Mouse (Mus musculus) embryonic facial prominence, embryonic 11.5 days (tissue): ENCODE results near the gene Cenpb. TPM values are rescaled to one million over a fixed set of nuclear protein-coding genes. Genes with fewer than 3 reads are reported as not detected.

Experiments used
- ATAC-seq: fragments of 200-750 bp; cut with Nextera tagmentation; replicated peaks from 2 replicates; pipeline ENCODE4 v1.8.0; 2017; ENCODE audit warnings: low read depth; ENCODE audit not compliant: insufficient number of reproducible peaks, low FRiP score, low TSS enrichment
- DNase-seq: peaks from one replicate; pipeline ENCODE4 v3.0.0-alpha.2; 2015; ENCODE audit warnings: low spot score
- H3K27ac ChIP-seq: fragments of 300-500 bp; sonication (generic); replicated peaks from 2 replicates; pipeline ENCODE4 v1.5.1; 2014; ENCODE audit warnings: mild to moderate bottlenecking, low read depth, low read length, control low read depth
- H3K27me3 ChIP-seq: fragments of 300-500 bp; sonication (generic); 2 replicates; pipeline ENCODE4 v1.6.1; 2014; ENCODE audit warnings: mild to moderate bottlenecking, low read length, moderate library complexity, mixed read lengths; ENCODE audit not compliant: control insufficient read depth, insufficient read depth
- H3K36me3 ChIP-seq: fragments of 300-500 bp; sonication (generic); replicated peaks from 2 replicates; pipeline ENCODE4 v1.6.1; 2014; ENCODE audit warnings: low read depth, mild to moderate bottlenecking, low read length, moderate library complexity, mixed read lengths; ENCODE audit not compliant: control insufficient read depth, insufficient read depth
- H3K4me1 ChIP-seq: fragments of 300-500 bp; sonication (generic); 2 replicates; pipeline ENCODE4 v1.6.1; 2014; ENCODE audit warnings: low read length, mixed read lengths; ENCODE audit not compliant: control insufficient read depth, insufficient read depth
- H3K4me2 ChIP-seq: fragments of 300-500 bp; sonication (generic); 2 replicates; pipeline ENCODE4 v1.6.1; 2014; ENCODE audit warnings: low read depth, mild to moderate bottlenecking, control low read depth, low read length, moderate library complexity
- H3K4me3 ChIP-seq: fragments of 300-500 bp; sonication (generic); 2 replicates; pipeline ENCODE4 v1.5.1; 2014; ENCODE audit warnings: low read depth, low read length, control low read depth
- H3K9ac ChIP-seq: fragments of 300-500 bp; sonication (generic); replicated peaks from 2 replicates; pipeline ENCODE4 v1.6.1; 2014; ENCODE audit warnings: mild to moderate bottlenecking, control low read depth, low read length
- H3K9me3 ChIP-seq: fragments of 300-500 bp; sonication (generic); replicated peaks from 2 replicates; pipeline ENCODE4 v1.6.1; 2016; ENCODE audit warnings: mild to moderate bottlenecking, low read length, inconsistent platforms, mixed read lengths; ENCODE audit not compliant: control insufficient read depth
- WGBS: fragments of 180-500 bp; shearing (Covaris S2); extraction: QIAGEN DNeasy Blood & Tissue Kit; methylation state at CpG from one replicate; pipeline ENCODE4 v1.1.7; 2014; 5-methylcytosine and 5-hydroxymethylcytosine counted together
- polyA plus RNA-seq: library from polyadenylated mRNA; unstranded; fragments of >200 nt; fragmentation: Nextera tagmentation; extraction: Ambion mirVana; gene quantifications from 2 replicates; pipeline ENCODE4 v1.2.1, GENCODE M21; 2014

The Cenpb gene
- polyA plus RNA-seq, 1 experiment from 2014 or later: 5.8 TPM

DNA sequence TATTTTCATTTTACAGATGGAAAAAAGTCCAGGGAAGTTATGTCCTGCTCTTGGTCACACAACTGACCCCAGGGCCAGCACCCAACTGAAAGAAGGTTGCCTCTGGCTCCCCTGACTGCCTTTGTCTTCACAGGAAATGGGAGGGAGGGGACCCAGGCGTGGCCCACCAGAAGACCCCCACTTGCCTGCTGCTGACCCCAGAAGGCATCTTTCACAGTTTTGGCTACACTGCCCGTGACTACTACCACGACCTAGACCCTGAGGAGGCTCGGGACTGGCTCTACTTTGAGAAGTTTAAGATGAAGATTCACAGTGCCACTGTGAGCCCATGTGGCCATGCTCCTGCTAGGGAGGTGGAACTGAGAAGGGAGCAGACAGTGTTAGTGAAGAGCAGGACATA is 41.6 kb downstream of the Cenpb start:
- Histone ChIP-seq H3K9me3 (no peaks in the 10 kb centered on the region), H3K9ac (no peak overlapping the region), H3K4me3 (no peak overlapping the region), H3K27ac (no peak overlapping the region), H3K27me3 (no peaks in the 10 kb centered on the region), H3K4me2 (no peak overlapping the region), H3K4me1 (no peaks in the 10 kb centered on the region), H3K36me3 (peaks cover 3% of the 10 kb centered on the region)
- ATAC-seq: no peak
- DNase-seq: no peak
- WGBS: 76% methylated on average over 4 of the region's 4 CpGs

DNA sequence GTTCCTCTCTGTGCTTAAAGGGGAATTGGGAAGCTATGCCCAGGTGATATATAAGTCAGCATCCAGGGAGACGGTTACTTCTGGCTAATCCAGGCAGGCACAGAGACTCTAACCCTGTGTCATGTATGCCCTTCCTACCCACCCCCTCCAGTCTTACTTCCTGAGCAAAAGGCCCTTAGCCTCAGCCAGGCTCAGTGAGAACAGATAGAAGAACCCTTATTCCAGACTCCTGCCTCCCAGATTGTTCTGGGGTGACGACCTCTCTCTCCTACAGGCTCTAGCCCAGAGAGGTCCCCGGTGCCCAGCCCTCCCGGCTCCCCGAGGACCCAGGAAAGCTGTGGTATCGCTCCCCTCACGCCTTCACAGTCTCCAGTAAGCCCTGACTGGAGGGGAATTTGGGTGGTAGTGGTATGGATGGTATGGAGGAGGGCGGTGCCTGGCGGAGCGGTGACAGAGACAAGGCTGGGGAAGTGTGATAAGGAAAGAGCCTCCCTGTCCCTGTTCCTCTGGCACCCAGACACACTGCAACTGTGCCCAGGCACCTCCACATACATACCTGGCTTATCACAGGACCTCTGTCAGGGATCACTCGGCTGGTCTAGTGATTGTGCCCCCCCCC is 44.2 kb downstream of the Cenpb start:
- H3K9ac ChIP-seq: no peak overlapping the region
- no peak overlapping the region for H3K27ac ChIP-seq
- H3K9me3 ChIP-seq: no peaks in the 10 kb centered on the region
- no peaks in the 10 kb centered on the region for H3K27me3 ChIP-seq
- WGBS: 67% methylated on average over 11 of the region's 11 CpGs
- DNase-seq (no peak), ATAC-seq (no peak)
- no peaks in the 10 kb centered on the region for H3K4me1 ChIP-seq
- H3K4me2 ChIP-seq: no peak overlapping the region
- H3K36me3 ChIP-seq: peaks cover 3% of the 10 kb centered on the region
- no peak overlapping the region for H3K4me3 ChIP-seq

DNA sequence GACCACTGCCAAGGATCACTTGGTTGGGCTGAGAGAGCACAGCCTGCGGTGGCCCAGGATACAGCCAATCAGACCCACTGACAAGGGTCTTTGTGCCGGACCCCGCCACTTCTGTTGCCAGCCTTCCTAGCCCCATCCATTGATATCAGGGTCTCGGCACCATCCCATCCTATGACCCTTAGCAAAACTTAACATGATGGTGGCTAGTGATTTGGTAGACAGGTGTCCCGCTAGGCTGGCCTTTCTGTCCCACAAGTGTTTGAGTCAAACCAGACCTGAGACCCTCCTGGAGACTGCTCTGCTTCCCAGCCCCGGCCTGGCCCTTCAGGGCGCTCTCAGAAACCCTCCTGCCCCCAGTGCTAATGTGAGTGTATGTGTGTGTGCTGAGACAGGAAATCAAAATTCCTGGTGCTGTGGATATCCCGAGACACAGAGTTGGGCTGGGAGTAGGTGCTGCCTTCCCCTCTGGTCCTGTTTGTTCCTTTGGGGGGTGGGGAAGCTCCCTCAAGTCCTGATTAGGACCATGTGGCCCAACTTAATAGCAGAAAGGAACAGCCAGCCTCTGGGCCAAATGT is 45.0 kb downstream of the Cenpb start:
- WGBS: 76% methylated on average over 8 of the region's 8 CpGs
- Histone ChIP-seq H3K9me3 (no peaks in the 10 kb centered on the region), H3K9ac (no peak overlapping the region), H3K27me3 (no peaks in the 10 kb centered on the region), H3K4me1 (no peaks in the 10 kb centered on the region), H3K4me3 (no peak overlapping the region), H3K36me3 (peaks cover 3% of the 10 kb centered on the region), H3K4me2 (no peak overlapping the region), H3K27ac (no peak overlapping the region)
- ATAC-seq (no peak), DNase-seq (no peak)

DNA sequence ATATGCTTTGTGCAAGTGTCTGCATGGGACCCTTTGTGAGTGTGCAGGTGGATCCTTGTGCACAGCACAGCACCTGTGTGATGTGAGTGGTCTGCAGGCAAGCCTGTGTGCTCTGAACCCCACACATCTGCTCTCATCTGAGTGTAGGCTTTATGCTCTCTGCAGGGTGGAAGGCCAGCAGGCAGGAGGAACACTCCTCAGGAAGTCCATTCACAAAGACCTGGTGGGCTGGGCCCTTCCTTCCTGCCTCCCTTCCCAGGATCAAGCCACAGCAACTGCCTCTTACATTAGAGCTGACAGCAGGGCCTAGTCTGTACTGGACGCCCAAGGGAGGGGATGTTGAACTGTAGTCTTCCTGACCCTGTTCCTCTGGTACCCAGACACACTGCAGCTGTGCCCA is 45.5 kb downstream of the Cenpb start:
- Histone ChIP-seq H3K4me3 (no peak overlapping the region), H3K4me1 (no peaks in the 10 kb centered on the region), H3K27me3 (no peaks in the 10 kb centered on the region), H3K4me2 (no peak overlapping the region), H3K9ac (no peak overlapping the region), H3K36me3 (peaks cover 3% of the 10 kb centered on the region), H3K27ac (no peak overlapping the region), H3K9me3 (no peaks in the 10 kb centered on the region)
- 78% methylated on average over 1 of the region's 1 CpGs for WGBS
- ATAC-seq: no peak
- DNase-seq: no peak

DNA sequence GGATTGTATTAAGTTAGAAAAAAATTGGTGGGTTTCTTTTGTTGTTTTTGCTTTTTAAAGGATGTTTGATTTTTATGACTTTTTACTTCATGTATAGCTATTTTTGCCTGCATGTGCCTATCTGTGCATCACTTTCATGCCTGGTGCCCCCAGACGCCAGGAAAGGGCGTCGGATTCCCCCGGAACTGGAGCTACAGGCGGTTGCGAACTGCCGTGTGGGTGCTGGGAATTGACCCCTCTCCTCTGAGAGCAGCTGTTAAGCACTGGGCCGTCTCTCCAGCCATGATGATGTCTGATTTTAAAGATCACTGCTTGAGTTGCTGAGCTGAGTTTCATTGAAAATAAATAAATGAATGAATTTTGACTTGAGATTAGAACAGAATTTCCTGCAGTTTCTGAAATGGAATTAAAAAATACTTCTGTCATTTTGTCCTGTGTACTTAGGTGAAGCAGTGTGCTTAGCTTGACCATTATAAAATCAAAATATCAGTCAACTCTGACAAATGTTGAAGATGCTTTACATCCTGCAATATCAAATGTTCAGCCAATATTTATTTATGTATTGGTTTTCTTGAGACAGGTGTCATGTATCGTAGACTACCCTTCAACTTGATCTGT is 46.8 kb downstream of the Cenpb start, which contains the start of gene Gm11037:
Gene Gm11037 (plus strand): TSS at position 568 of the 618 bp plus-strand sequence.
- H3K4me3 ChIP-seq: no peak within 1 kb of the TSS
- H3K4me2 ChIP-seq: no peak within 1 kb of the TSS
- H3K9ac ChIP-seq: no peak within 1 kb of the TSS
- H3K9me3 ChIP-seq: no peaks in the 10 kb centered on the region
- ATAC-seq: no peak
- no peaks in the 10 kb centered on the region for H3K27me3 ChIP-seq
- H3K27ac ChIP-seq: no peak within 1 kb of the TSS
- no peaks in the 10 kb centered on the region; the same call in 1 of the 2 replicates for H3K36me3 ChIP-seq
- WGBS: 83% methylated on average over 9 of the region's 9 CpGs
- no peaks in the 10 kb centered on the region for H3K4me1 ChIP-seq
- no peak for DNase-seq

DNA sequence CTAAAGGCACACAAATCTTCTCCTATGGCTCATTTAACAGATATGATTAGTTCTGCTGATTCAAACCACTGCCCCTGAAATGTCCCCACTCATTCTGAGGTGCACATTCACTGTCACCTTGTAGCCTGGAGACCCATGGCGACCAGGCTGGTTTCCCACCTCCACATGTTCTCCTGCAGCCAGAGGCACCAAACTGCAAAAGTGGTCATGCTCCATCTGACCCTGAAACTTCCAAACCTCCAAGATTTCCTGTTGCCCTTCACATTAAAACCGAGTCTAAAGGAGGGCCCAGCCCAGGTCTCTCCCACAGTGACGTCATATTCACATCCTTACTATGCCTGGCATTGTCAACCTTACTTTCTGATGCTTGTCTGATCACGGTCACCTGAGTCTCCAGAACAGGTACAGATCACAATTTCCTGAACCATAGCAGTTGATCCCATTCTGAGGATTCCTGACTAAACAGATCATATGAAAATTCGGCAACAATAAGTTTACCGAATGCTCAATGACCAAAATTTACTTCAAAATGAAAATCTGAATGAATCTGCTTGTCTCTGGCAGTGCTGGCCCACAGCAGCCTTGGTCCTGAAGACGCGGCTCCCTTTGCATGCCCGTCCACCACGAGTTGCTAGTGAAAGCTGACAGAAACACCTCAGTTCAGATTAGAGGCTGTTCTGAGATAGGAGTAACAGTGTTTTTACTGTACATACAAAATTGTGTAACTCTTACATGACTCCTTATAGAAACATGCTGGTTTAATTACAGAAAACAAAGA is 47.6 kb downstream of the Cenpb start:
- H3K4me2 ChIP-seq: no peak overlapping the region
- H3K4me3 ChIP-seq: no peak overlapping the region
- H3K36me3 ChIP-seq: no peaks in the 10 kb centered on the region; the same call in 1 of the 2 replicates
- H3K9me3 ChIP-seq: no peaks in the 10 kb centered on the region
- DNase-seq: no peak
- H3K4me1 ChIP-seq: no peaks in the 10 kb centered on the region; the same call in 1 of the 2 replicates
- no peak overlapping the region for H3K9ac ChIP-seq
- no peak overlapping the region for H3K27ac ChIP-seq
- ATAC-seq: no peak
- WGBS: 83% methylated on average over 10 of the region's 10 CpGs
- H3K27me3 ChIP-seq: no peaks in the 10 kb centered on the region

DNA sequence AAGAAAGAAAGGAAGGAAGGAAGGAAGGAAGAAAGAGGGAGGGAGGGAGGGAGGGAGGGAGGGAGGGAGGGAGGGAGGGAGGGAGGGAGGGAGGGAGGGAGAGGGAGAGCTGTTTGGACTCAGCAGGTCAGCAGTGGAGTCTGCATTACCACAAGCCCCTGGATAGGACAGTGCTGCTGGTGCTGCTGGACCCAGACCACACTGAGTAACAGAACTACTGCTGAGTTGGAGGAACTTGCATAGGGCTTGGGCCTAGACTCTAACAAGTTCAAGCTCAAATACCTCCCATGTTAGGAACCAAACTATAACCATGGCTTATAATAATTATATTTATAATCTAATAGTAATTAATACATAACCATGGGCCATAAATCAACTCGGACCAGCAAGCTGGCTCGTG is 49.0 kb downstream of the Cenpb start:
- ATAC-seq (no peak), DNase-seq (no peak)
- Histone ChIP-seq H3K36me3 (no peaks in the 10 kb centered on the region; the same call in 1 of the 2 replicates), H3K9ac (no peak overlapping the region), H3K4me3 (no peak overlapping the region), H3K4me1 (peaks cover 6% of the 10 kb centered on the region), H3K27ac (no peak overlapping the region), H3K9me3 (no peaks in the 10 kb centered on the region), H3K27me3 (no peaks in the 10 kb centered on the region), H3K4me2 (no peak overlapping the region)
- WGBS: 88% methylated on average over 2 of the region's 2 CpGs
